Mouse (Mus musculus) cerebellum, adult 8-10 months (tissue): Measurements from ENCODE around the gene Zdhhc1.

ENCODE experiments used
- DNase-seq: peaks from one replicate; pipeline ENCODE4 v3.0.0; 2022

Gene Zdhhc1

GRCm38 (mm10) chr8:105496439-105497180 lies at the start of gene Zdhhc1:
TSS of gene Zdhhc1 (minus strand) at chr8:105496902.
- DNase-seq, result peak; percentile 90

- no peak for DNase-seq
Observed at GRCm38 (mm10) chr8:105545249-105545648, 48.5 kb upstream of the Zdhhc1 start.

DNA sequence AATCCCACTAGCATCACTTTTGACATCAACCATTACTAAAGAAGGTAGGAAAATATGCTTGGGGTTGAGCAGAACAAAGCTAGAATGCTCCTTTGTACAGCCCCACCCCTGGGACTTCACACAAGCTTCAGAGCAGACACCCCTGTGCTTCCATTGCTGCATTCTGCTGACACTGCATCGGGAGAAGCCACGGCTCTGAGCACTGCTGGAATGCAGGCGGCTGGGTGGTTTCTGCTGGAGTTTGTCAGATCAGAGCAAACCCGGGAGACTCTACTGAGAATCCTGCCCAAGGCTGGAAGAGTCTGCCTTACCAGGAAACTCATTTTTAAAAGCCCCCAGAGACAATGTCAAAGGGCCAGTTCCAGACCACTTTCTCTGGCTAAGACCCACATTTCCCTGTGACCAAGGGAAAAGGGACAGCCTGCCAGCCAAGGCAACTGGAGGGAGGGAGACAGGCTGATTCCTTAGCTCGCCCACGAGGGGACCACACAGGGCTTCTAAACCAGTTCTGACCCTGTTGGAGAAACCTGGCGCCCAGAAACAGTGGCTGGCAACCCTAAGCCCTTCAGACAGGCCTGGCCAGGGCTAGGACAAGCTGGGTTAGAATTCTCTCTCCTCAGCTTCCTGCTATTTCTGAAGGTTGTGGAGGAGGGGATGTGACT lies 48.0 kb upstream of the Zdhhc1 start:
- no peak for DNase-seq

DNA sequence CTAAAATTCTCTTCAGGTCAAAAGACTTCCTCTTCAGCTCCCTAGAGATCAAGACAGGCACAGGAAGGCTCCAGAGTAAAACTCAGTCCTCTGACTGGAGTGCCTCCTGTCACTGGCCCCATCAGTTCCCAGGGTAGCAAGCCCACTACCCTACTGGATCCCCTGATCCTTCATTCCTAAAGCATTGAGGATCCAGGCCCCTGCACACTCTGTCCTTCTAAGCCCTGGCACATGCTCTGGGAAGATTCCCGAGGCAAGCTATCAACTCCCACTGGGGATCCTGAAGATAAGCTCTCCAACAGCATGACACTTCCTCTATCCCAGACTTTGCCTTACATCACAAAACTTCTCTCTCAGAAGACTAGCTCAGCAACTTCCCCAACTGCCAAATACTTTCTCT lies 47.0 kb upstream of the Zdhhc1 start:
- DNase-seq, result no peak

DNA sequence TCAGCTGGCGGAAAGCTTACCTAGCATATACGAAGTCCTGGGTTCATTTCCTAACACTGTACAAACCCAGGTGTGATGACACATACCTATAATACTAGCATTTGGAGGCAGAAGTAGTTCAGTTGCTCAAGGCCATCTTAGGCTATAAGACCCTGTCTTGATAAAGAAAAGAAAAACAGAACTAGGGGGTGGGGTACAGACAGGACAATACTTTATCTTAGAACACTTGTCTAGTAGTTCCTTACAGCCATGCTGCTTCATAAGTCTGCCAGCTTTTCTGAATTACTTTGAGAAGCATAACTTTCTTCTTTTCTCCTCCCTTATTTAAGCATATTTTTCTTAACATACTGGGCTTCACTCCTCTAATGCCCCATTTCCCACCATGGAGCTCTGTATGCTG lies 46.1 kb upstream of the Zdhhc1 start:
- DNase-seq, result no peak

- no peak for DNase-seq
Observed at GRCm38 (mm10) chr8:105542032-105542656, 45.4 kb upstream of the Zdhhc1 start.

DNA sequence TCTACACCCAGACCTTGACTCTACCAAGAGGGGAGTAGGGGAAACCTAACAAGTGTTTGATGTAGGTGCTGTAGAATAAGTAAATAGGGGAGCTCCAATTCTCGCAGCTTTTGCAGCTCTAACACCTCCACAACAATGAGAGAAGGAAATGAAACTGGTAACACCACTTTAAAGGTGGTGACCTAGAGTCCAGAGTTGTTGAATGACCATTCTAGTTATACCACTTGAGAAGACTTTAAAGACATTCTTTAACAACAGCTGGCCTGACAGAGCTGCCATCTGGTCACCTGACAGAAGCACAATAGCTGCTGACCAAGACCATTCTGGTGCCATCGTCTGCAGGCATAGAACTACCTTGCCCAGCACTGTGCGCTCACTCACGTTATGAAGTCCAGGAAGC lies 42.2 kb upstream of the Zdhhc1 start:
- no peak for DNase-seq

DNA sequence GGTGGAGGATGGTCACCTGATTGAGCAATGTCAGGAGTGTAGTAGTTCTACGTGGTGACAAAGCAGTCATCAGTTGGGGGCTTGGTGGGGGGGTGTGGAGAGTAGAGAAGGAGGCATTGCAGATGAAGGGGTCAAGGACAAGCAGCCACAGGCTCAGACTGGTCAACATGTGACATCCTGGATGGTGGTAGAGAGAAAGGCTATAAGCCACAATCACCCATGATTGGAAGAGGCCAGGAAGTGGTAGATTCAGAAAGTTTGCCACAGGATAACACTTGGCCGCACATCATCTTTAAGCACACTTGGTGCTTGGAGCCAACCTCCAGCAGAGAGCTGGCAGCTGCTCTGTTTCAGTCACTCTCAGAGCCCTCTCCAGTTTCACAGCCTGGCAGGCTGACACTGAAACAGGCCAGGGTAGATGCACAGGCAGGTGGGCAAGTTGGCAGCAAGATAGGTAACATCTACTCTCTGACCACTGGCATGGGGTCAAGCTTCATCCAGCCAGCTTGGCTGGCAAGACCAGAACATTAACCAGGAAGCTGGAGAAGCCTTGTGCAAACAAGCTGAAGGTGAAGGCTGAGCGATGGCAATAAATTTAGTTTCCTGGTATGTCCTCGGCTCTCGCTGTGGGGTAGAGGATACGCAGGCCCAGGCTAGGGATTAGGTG lies 40.4 kb upstream of the Zdhhc1 start:
- DNase-seq, result peak; percentile 70

DNA sequence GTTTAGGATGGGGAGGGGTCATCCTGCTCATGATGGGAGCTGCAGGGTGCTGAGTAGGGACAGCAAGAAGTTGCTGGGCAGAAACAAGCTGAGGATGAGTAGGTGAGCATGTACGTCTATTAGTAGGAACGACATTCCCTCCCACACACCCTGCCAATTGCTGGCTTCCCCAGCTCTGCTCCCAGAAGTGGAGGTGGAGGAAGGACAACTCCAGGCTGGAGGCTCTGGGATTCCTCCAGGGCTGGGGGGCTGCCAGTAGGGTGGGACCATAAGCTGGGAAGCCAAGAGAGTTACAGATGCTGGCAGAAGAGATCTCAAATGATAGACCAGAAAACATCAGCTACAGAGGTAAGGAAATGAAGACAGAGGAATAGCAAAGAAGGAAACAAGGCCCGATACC lies 39.8 kb upstream of the Zdhhc1 start:
- DNase-seq, result no peak

DNA sequence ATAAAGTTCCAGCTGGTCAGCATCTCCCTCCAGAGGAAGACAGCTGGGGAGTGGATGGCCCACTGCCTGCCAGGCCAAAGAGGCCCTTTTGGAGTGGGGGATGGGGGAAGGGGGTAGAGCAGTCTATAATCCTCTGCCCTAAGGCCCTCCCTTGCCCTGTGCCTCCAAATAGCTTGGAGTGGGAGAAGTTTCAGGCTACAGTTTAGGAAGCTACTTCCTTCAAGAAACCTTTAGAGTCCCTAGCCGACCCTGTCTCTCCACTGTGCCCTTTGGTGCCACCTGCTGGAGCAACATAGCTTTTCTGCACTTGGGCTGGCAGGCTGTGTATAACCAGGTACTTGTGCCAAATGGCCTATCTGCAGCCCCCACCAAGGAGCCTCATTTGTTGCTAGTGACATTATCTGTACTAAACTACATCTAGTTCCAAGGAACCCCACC lies 37.2 kb upstream of the Zdhhc1 start:
- peak; percentile 72 for DNase-seq

GRCm38 (mm10) chr8:105533439-105533838 lies 36.7 kb upstream of the Zdhhc1 start:
- no peak for DNase-seq

DNA sequence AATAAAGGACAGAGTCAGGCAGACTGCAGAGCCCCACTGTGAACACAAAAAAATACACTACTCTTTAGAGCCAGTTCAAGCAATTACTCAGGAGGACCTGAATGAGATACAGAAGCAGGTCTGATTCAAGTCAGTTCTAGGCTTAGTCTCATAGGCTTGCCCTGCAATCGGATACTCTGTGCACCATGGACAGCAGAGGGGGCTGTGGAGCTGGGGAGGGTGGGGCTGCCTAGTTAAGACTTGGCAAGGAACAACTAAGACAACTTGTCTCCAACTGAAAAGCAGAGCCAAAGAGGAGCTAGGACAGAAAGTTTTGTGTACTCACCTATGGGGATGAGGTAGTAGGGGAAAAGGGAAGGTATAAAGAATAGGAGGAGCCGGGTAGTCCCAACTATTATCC lies 35.1 kb upstream of the Zdhhc1 start:
- no peak for DNase-seq

- DNase-seq, result no peak
Observed at GRCm38 (mm10) chr8:105529271-105529670, 32.6 kb upstream of the Zdhhc1 start.

DNA sequence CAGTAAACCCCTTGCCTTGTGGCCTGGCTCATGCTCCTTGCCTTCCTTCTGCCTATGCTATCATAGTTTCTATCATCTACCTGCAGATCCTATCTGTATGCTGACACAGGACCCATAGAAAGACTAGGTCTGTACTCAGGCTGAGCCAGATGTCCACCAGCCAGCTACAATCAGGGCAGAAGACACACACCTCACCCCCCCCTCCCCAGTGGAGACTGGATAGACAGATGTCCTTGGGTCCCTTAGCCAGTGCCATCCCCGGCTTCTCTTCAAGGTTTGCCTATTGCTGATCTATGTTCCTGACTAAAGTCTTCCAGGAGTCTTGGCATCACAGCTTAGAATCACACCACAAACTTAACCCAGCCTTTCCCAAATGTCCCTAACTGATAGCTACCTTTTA lies 31.5 kb upstream of the Zdhhc1 start:
- DNase-seq, result no peak

DNA sequence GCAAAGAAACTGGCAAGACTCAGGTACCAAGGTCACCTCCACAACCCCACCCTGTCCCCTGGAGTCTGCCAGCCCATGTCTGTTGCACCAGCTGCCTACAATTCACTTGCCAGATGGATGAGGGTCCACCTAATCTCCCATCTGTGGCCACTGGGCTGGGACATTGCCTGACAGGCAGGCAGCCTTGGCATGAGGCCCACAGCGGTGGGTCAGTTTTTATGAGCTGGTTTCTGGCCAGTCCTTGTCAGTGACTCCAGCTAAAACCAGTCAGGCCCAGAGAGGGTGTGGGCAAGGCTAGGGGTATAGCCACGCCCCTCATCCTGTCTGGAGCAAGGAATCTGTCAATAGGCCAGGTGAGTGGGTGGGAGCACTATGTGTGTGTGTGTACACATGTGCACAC lies 30.4 kb upstream of the Zdhhc1 start:
- DNase-seq, result no peak

- no peak for DNase-seq
Observed at GRCm38 (mm10) chr8:105522890-105523289, 26.2 kb upstream of the Zdhhc1 start.

GRCm38 (mm10) chr8:105521995-105522769 lies 25.5 kb upstream of the Zdhhc1 start:
- DNase-seq, result no peak

DNA sequence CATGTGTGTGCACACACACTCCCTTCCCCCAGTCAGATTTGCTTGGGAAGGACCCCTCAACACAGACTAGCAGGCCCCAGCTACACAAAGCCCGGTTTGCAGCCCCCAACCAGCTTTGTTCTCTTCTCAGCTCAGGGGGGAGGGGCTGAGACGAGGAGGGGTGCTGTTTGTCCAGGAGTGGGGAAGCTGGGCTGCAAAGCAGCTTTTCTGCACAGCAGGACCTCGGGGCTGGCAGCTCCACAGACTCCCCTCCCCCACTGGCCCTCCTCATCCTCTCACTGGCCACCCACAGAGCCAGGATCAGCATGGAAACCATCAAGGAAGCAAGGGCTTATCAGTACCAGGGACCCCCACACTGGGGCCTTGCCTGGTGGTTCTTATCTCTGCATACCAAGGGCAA lies 24.4 kb upstream of the Zdhhc1 start:
- DNase-seq, result no peak

GRCm38 (mm10) chr8:105520521-105520920 lies 23.8 kb upstream of the Zdhhc1 start:
- DNase-seq, result no peak

DNA sequence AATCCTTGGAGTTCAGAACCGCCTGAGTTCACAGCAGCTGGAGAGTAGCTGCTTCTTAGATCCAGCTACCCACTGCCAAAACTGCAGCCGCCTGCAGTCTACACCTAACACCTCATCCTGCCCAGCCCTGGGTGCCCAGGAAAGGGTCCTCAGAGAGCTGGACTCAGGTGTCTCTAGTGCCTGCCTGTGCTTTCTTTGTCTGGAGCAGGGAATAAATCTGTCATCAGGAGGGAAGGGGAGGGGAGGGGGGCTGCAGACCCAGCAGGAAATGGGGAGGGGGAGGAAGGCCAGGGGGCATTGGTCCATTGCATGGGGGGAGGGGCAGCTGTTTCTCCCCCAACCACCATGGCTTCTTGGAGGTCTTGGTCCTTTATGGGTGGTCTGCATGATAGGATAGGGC lies 22.9 kb upstream of the Zdhhc1 start:
- DNase-seq, result no peak

- DNase-seq, result no peak
Observed at GRCm38 (mm10) chr8:105518436-105519313, 22.0 kb upstream of the Zdhhc1 start, which contains the start of gene Hsd11b2. TSS of gene Hsd11b2 (plus strand) at chr8:105518755.

DNA sequence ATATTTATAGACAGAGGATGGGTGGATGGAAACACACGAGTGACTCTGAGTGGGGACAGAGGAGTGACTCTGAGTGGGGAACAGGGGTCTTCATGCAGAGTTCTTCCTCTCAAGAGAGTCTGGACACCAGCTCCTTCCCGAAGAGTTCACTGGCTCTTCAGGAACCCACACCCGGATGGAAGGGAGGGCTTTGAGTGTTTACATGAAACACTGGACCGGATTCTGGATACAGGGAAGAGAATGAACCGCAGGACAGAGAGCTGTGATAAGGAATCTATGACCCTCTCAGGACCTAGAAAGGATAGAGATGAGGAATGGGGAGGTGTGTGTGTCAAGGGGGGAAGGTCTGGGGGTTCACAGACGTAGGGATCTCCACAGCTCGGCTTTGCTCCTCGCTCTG lies 20.6 kb upstream of the Zdhhc1 start:
- no peak for DNase-seq
